Mouse (Mus musculus): ENCODE measurements around the gene Gfi1b. TPM values are rescaled to one million over a fixed set of nuclear protein-coding genes. Genes with fewer than 3 reads are reported as not detected.

The Gfi1b gene
- polyA plus RNA-seq (2015; fragmentation: Nextera tagmentation; extraction: Ambion mirVana): 0.07 and 0.40 TPM in 2 replicates

- Histone ChIP-seq H3K9ac (ENCODE audit: low read length) (no peak within 1 kb of the TSS), H3K9me3 (ENCODE audit: control insufficient read depth, low read length) (no peaks in the 10 kb centered on the region), H3K4me1 (replicated peaks; ENCODE audit: control insufficient read depth, insufficient read depth) (no peaks in the 10 kb centered on the region), H3K4me2 (replicated peaks; ENCODE audit: low read depth) (no peak within 1 kb of the TSS), H3K27me3 (ENCODE audit: control insufficient read depth, insufficient read depth, low read length) (no peaks in the 10 kb centered on the region), H3K4me3 (ENCODE audit: low read depth, low read length) (no peak within 1 kb of the TSS), H3K36me3 (ENCODE audit: control insufficient read depth, insufficient read depth, low read length) (no peaks in the 10 kb centered on the region), H3K27ac (replicated peaks) (no peak within 1 kb of the TSS)
- DNase-seq (ENCODE audit: low spot score): no peak
- 9% methylated on average over 16 of the region's 16 CpGs for WGBS
- no peak for ATAC-seq (ENCODE audit: low FRiP score, low TSS enrichment)
- no peak for TF ChIP-seq CTCF (IDR thresholded peaks at IDR 0.05; ENCODE audit: low read depth)
- TF ChIP-seq EP300 (optimal IDR thresholded peaks at IDR 0.05): no peak
Observed at GRCm38 (mm10) chr2:28621664-28622171, at the start of gene Gfi1b. Gene Gfi1b (minus strand): TSS chr2:28621982.

- no peak overlapping the region for H3K4me3 ChIP-seq (ENCODE audit: low read depth, low read length)
- no peaks in the 10 kb centered on the region for H3K27me3 ChIP-seq (ENCODE audit: control insufficient read depth, insufficient read depth, low read length)
- H3K4me2 ChIP-seq (replicated peaks; ENCODE audit: low read depth): no peak overlapping the region
- ATAC-seq (ENCODE audit: low FRiP score, low TSS enrichment) (no peak), DNase-seq (ENCODE audit: low spot score) (no peak)
- no peaks in the 10 kb centered on the region for H3K9me3 ChIP-seq (ENCODE audit: control insufficient read depth, low read length)
- no peaks in the 10 kb centered on the region for H3K4me1 ChIP-seq (replicated peaks; ENCODE audit: control insufficient read depth, insufficient read depth)
- no peak overlapping the region for H3K9ac ChIP-seq (ENCODE audit: low read length)
- H3K27ac ChIP-seq (replicated peaks): no peak overlapping the region
- 78% methylated on average over 2 of the region's 2 CpGs for WGBS
- H3K36me3 ChIP-seq (ENCODE audit: control insufficient read depth, insufficient read depth, low read length): peaks cover 17% of the 10 kb centered on the region
- TF ChIP-seq EP300 (optimal IDR thresholded peaks at IDR 0.05) (no peak), CTCF (IDR thresholded peaks at IDR 0.05; ENCODE audit: low read depth) (no peak)
Observed at GRCm38 (mm10) chr2:28671438-28671837, 49.7 kb upstream of the Gfi1b start.

- Histone ChIP-seq H3K4me3 (ENCODE audit: low read depth, low read length) (no peak overlapping the region), H3K36me3 (ENCODE audit: control insufficient read depth, insufficient read depth, low read length) (peaks cover 23% of the 10 kb centered on the region), H3K4me1 (replicated peaks; ENCODE audit: control insufficient read depth, insufficient read depth) (no peaks in the 10 kb centered on the region), H3K9me3 (ENCODE audit: control insufficient read depth, low read length) (no peaks in the 10 kb centered on the region), H3K4me2 (replicated peaks; ENCODE audit: low read depth) (no peak overlapping the region), H3K9ac (ENCODE audit: low read length) (no peak overlapping the region), H3K27ac (replicated peaks) (no peak overlapping the region), H3K27me3 (ENCODE audit: control insufficient read depth, insufficient read depth, low read length) (no peaks in the 10 kb centered on the region)
- DNase-seq (ENCODE audit: low spot score) (no peak), ATAC-seq (ENCODE audit: low FRiP score, low TSS enrichment) (no peak)
- TF ChIP-seq EP300 (optimal IDR thresholded peaks at IDR 0.05) (no peak), CTCF (IDR thresholded peaks at IDR 0.05; ENCODE audit: low read depth) (no peak)
- WGBS: 67% methylated on average over 3 of the region's 3 CpGs
Observed at GRCm38 (mm10) chr2:28665818-28666217, 44.0 kb upstream of the Gfi1b start.

- Histone ChIP-seq H3K27ac (replicated peaks) (no peak overlapping the region), H3K9me3 (ENCODE audit: control insufficient read depth, low read length) (no peaks in the 10 kb centered on the region), H3K27me3 (ENCODE audit: control insufficient read depth, insufficient read depth, low read length) (no peaks in the 10 kb centered on the region), H3K4me3 (ENCODE audit: low read depth, low read length) (no peak overlapping the region), H3K36me3 (ENCODE audit: control insufficient read depth, insufficient read depth, low read length) (peaks cover 21% of the 10 kb centered on the region), H3K9ac (ENCODE audit: low read length) (no peak overlapping the region), H3K4me2 (replicated peaks; ENCODE audit: low read depth) (no peak overlapping the region), H3K4me1 (replicated peaks; ENCODE audit: control insufficient read depth, insufficient read depth) (no peaks in the 10 kb centered on the region)
- 93% methylated on average over 3 of the region's 3 CpGs for WGBS
- no peak for DNase-seq (ENCODE audit: low spot score)
- no peak for TF ChIP-seq CTCF (IDR thresholded peaks at IDR 0.05; ENCODE audit: low read depth)
- no peak for TF ChIP-seq EP300 (optimal IDR thresholded peaks at IDR 0.05)
- ATAC-seq (ENCODE audit: low FRiP score, low TSS enrichment): no peak
Observed at GRCm38 (mm10) chr2:28662891-28663290, 41.1 kb upstream of the Gfi1b start.

- no peaks in the 10 kb centered on the region for H3K4me1 ChIP-seq (replicated peaks; ENCODE audit: control insufficient read depth, insufficient read depth)
- H3K36me3 ChIP-seq (ENCODE audit: control insufficient read depth, insufficient read depth, low read length): peaks cover 7% of the 10 kb centered on the region; the same call in 1 of the 2 replicates
- DNase-seq (ENCODE audit: low spot score): no peak
- ATAC-seq (ENCODE audit: low FRiP score, low TSS enrichment): no peak
- 80% methylated on average over 8 of the region's 8 CpGs for WGBS
- H3K9ac ChIP-seq (ENCODE audit: low read length): no peak overlapping the region
- H3K27ac ChIP-seq (replicated peaks): no peak overlapping the region
- H3K27me3 ChIP-seq (ENCODE audit: control insufficient read depth, insufficient read depth, low read length): no peaks in the 10 kb centered on the region
- no peaks in the 10 kb centered on the region for H3K9me3 ChIP-seq (ENCODE audit: control insufficient read depth, low read length)
- TF ChIP-seq CTCF (IDR thresholded peaks at IDR 0.05; ENCODE audit: low read depth) (no peak), EP300 (optimal IDR thresholded peaks at IDR 0.05) (no peak)
- H3K4me3 ChIP-seq (ENCODE audit: low read depth, low read length): no peak overlapping the region
- H3K4me2 ChIP-seq (replicated peaks; ENCODE audit: low read depth): no peak overlapping the region
Observed at GRCm38 (mm10) chr2:28656216-28656615, 34.4 kb upstream of the Gfi1b start.

GRCm38 (mm10) chr2:28654295-28654694 is 32.5 kb upstream of the Gfi1b start:
- WGBS: 62% methylated on average over 2 of the region's 2 CpGs
- Histone ChIP-seq H3K36me3 (ENCODE audit: control insufficient read depth, insufficient read depth, low read length) (no peaks in the 10 kb centered on the region; the same call in 1 of the 2 replicates), H3K4me3 (ENCODE audit: low read depth, low read length) (no peak overlapping the region), H3K27me3 (ENCODE audit: control insufficient read depth, insufficient read depth, low read length) (no peaks in the 10 kb centered on the region), H3K9me3 (ENCODE audit: control insufficient read depth, low read length) (no peaks in the 10 kb centered on the region), H3K4me1 (replicated peaks; ENCODE audit: control insufficient read depth, insufficient read depth) (no peaks in the 10 kb centered on the region), H3K4me2 (replicated peaks; ENCODE audit: low read depth) (no peak overlapping the region), H3K9ac (ENCODE audit: low read length) (no peak overlapping the region), H3K27ac (replicated peaks) (no peak overlapping the region)
- TF ChIP-seq EP300 (optimal IDR thresholded peaks at IDR 0.05): no peak
- peak; percentile 71 for TF ChIP-seq CTCF (IDR thresholded peaks at IDR 0.05; ENCODE audit: low read depth)
- 0 out of 2 replicates have a peak, but pooled peaks have one; percentile 40 for ATAC-seq (ENCODE audit: low FRiP score, low TSS enrichment)
- peak; percentile 65 for DNase-seq (ENCODE audit: low spot score)
